Mouse (Mus musculus) brain, embryonic 14.5 days (tissue): ENCODE data around the gene Fcgr4. TPM values are rescaled to one million over a fixed set of nuclear protein-coding genes. Genes with fewer than 3 reads are reported as not detected.
"Not testable (repeated sequence)": the region's sequence is repeated elsewhere in the genome, so short reads cannot be mapped to it uniquely, and the experiment has no call there.

Source experiments
- DNase-seq: peaks from one replicate; pipeline ENCODE4 v3.0.0-alpha.2; 2011; ENCODE audit warnings: low read depth
- polyA plus RNA-seq: library from polyadenylated mRNA; depleted of rRNA; stranded (reverse); fragments of >200 nt; gene quantifications from 2 replicates; pipeline ENCODE4 v1.2.3, GENCODE M21; 2012; rRNA removed

The Fcgr4 gene
- polyA plus RNA-seq, 1 experiment = 0.34 TPM

GRCm38 (mm10) chr1:171072217-171072616 is 53.5 kb downstream of the Fcgr4 start:
- not testable (repeated sequence) for DNase-seq

DNA sequence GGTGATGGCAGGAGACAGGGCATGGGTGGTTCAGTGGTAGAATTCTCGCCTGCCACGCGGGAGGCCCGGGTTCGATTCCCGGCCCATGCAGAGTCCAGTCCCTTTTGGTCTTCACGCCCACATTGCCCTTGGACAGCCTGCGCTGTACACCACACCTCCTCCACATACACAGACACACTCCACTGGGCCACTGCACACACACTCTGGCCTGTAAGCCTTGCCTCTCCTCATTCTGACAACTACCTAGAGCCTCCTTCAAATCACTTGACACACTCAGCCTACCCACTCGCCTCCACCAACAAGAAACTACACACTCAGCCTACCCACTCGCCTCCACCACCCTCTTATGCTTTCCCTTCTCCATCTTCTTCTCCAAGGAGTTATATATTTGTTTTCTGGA is 55.6 kb downstream of the Fcgr4 start:
- DNase-seq = peak; percentile 41

DNA sequence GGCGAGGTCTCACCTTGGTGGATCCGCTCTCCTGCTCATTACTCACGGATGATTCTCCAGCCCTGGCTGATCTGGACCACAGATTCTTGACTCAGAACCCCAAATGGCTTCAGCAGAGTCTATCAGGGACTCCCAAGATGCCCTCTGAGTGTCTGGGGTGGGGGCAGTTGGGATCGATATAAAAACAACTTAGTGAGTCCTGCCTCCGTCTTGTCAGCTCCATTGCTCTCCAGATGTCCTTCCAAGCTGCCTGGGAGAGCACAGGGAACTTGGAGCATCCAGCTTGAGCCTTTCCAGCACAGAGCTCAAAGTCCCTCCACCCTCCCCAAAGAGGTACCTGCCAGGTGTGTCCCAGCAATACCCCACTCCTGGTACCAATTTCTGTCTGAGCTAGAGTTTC is 57.5 kb downstream of the Fcgr4 start:
- not testable (repeated sequence) for DNase-seq

- DNase-seq = not testable (repeated sequence)
Observed at GRCm38 (mm10) chr1:171077192-171077591, 58.5 kb downstream of the Fcgr4 start.

GRCm38 (mm10) chr1:171077955-171078354 is 59.2 kb downstream of the Fcgr4 start:
- DNase-seq = not testable (repeated sequence)

- not testable (repeated sequence) for DNase-seq
Observed at GRCm38 (mm10) chr1:171078419-171078818, 59.7 kb downstream of the Fcgr4 start.

DNA sequence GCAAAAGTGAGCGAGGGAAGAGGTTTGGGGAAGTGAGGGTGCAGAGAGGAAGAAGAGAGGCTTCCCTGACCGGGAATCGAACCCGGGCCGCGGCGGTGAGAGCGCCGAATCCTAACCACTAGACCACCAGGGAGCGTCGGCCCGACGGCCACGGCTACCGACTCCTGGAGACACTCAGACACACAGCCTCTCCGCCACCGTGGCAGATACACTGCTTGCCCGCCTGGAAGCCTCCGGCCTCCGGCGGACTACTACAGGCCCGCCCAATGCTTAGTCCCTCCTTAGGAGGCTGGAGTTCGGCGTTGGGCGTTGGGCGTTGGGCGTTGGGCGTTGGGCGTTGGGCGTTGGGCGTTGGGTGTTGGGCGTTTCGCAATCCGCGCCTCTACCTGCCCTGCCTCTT is 60.6 kb downstream of the Fcgr4 start:
- DNase-seq = not testable (repeated sequence)

Other genes with a start within 250 kb of the Fcgr4 start
- gene Atf6, start 151.1 kb upstream of the Fcgr4 start, polyA plus RNA-seq = 8.9 and 10.9 TPM in 2 replicates
- gene Gm26620, start 133.9 kb upstream of the Fcgr4 start, polyA plus RNA-seq = 0.67 and 0.97 TPM in 2 replicates
- 41.5 and 43.8 TPM in 2 replicates for gene Dusp12, start 133.4 kb upstream of the Fcgr4 start, polyA plus RNA-seq
- gene Fcrlb, start 106.0 kb upstream of the Fcgr4 start, polyA plus RNA-seq = 0.37 and 0.44 TPM in 2 replicates
- gene Fcrla, start 91.3 kb upstream of the Fcgr4 start, polyA plus RNA-seq = not detected in 2 replicates
- 0.86 and 1.4 TPM in 2 replicates for gene Fcgr2b, start 42.4 kb upstream of the Fcgr4 start, polyA plus RNA-seq
- 4.9 and 7.4 TPM in 2 replicates for gene Fcgr3, start 46.0 kb downstream of the Fcgr4 start, polyA plus RNA-seq
- 9.8 and 16.7 TPM in 2 replicates for gene Cfap126, start 95.0 kb downstream of the Fcgr4 start, polyA plus RNA-seq
- 272 and 337 TPM in 2 replicates for gene Sdhc, start 131.7 kb downstream of the Fcgr4 start, polyA plus RNA-seq
- 1.1 and 5.1 TPM in 2 replicates for gene Mpz, start 131.8 kb downstream of the Fcgr4 start, polyA plus RNA-seq
- gene Pcp4l1, start 177.3 kb downstream of the Fcgr4 start, polyA plus RNA-seq = 10.0 and 22.6 TPM in 2 replicates
- 0.03 and 0.09 TPM in 2 replicates for gene Nr1i3, start 195.1 kb downstream of the Fcgr4 start, polyA plus RNA-seq
- 35.8 and 38.1 TPM in 2 replicates for gene Tomm40l, start 203.6 kb downstream of the Fcgr4 start, polyA plus RNA-seq
- 2.7 and 3.7 TPM in 2 replicates for gene Apoa2, start 206.1 kb downstream of the Fcgr4 start, polyA plus RNA-seq
- gene Fcer1g, start 215.4 kb downstream of the Fcgr4 start, polyA plus RNA-seq = 16.5 and 18.2 TPM in 2 replicates
- 4.1 and 4.6 TPM in 2 replicates for gene Adamts4, start 231.5 kb downstream of the Fcgr4 start, polyA plus RNA-seq
- 130 and 153 TPM in 2 replicates for gene Ndufs2, start 232.5 kb downstream of the Fcgr4 start, polyA plus RNA-seq